Mouse (Mus musculus) adrenal gland, postnatal 25 days (tissue): Measurements from ENCODE around the gene Nek2. TPM values are rescaled to one million over a fixed set of nuclear protein-coding genes. Genes with fewer than 3 reads are reported as not detected.

ENCODE experiments used
- DNase-seq: peaks from one replicate; pipeline ENCODE4 v3.0.0; 2021; ENCODE audit warnings: mixed read lengths
- total RNA-seq: library from RNA; stranded (reverse); gene quantifications from 2 replicates; pipeline ENCODE4 v1.2.3, GENCODE M21; 2021

Gene Nek2
- total RNA-seq, 1 experiment from 2014 or later = 6.8 TPM

- no peak for DNase-seq
Observed at GRCm38 (mm10) chr1:191814935-191815334, 6.3 kb upstream of the Nek2 start.

GRCm38 (mm10) chr1:191816596-191816995, 4.6 kb upstream of the Nek2 start:
- no peak for DNase-seq

GRCm38 (mm10) chr1:191817418-191818144, 3.7 kb upstream of the Nek2 start:
- DNase-seq = peak; percentile 86

- no peak for DNase-seq
Observed at GRCm38 (mm10) chr1:191818145-191818631, 3.1 kb upstream of the Nek2 start.

GRCm38 (mm10) chr1:191819026-191819425, 2.2 kb upstream of the Nek2 start:
- no peak for DNase-seq

GRCm38 (mm10) chr1:191820951-191821325, 306 bp upstream of the Nek2 start:
- no peak for DNase-seq

GRCm38 (mm10) chr1:191829124-191829523, 7.9 kb downstream of the Nek2 start:
- no peak for DNase-seq

- DNase-seq = no peak
Observed at GRCm38 (mm10) chr1:191833396-191833795, 12.2 kb downstream of the Nek2 start.

- DNase-seq = peak; percentile 79
Observed at GRCm38 (mm10) chr1:191834825-191835224, 13.6 kb downstream of the Nek2 start.

- no peak for DNase-seq
Observed at GRCm38 (mm10) chr1:191836318-191836985, 15.2 kb downstream of the Nek2 start.

- DNase-seq = no peak
Observed at GRCm38 (mm10) chr1:191837691-191838090, 16.4 kb downstream of the Nek2 start.

GRCm38 (mm10) chr1:191838994-191839741, 17.9 kb downstream of the Nek2 start:
- DNase-seq = peak; percentile 7

- peak; percentile 18 for DNase-seq
Observed at GRCm38 (mm10) chr1:191840774-191841565, 19.7 kb downstream of the Nek2 start.

- DNase-seq = no peak
Observed at GRCm38 (mm10) chr1:191842247-191842646, 21.0 kb downstream of the Nek2 start.

GRCm38 (mm10) chr1:191846667-191847066, 25.4 kb downstream of the Nek2 start:
- no peak for DNase-seq

- no peak for DNase-seq
Observed at GRCm38 (mm10) chr1:191849501-191849900, 28.3 kb downstream of the Nek2 start.

GRCm38 (mm10) chr1:191853442-191853841, 32.2 kb downstream of the Nek2 start:
- no peak for DNase-seq

- no peak for DNase-seq
Observed at GRCm38 (mm10) chr1:191854716-191855115, 33.5 kb downstream of the Nek2 start.

GRCm38 (mm10) chr1:191855136-191855878, 34.1 kb downstream of the Nek2 start:
- peak; percentile 74 for DNase-seq

- no peak for DNase-seq
Observed at GRCm38 (mm10) chr1:191856886-191857651, 35.8 kb downstream of the Nek2 start.

GRCm38 (mm10) chr1:191858136-191858535, 36.9 kb downstream of the Nek2 start:
- no peak for DNase-seq
